Mouse (Mus musculus): Measurements from ENCODE around the gene Abcg5. TPM values are rescaled to one million over a fixed set of nuclear protein-coding genes. Genes with fewer than 3 reads are reported as not detected.
A peak's percentile ranks its signal among the peaks of the same experiment; 100 is the strongest.

The Abcg5 gene
- polyA plus RNA-seq (2012; ENCODE audit: insufficient read depth, insufficient read length, missing spikeins), result not detected in 2 replicates

DNA sequence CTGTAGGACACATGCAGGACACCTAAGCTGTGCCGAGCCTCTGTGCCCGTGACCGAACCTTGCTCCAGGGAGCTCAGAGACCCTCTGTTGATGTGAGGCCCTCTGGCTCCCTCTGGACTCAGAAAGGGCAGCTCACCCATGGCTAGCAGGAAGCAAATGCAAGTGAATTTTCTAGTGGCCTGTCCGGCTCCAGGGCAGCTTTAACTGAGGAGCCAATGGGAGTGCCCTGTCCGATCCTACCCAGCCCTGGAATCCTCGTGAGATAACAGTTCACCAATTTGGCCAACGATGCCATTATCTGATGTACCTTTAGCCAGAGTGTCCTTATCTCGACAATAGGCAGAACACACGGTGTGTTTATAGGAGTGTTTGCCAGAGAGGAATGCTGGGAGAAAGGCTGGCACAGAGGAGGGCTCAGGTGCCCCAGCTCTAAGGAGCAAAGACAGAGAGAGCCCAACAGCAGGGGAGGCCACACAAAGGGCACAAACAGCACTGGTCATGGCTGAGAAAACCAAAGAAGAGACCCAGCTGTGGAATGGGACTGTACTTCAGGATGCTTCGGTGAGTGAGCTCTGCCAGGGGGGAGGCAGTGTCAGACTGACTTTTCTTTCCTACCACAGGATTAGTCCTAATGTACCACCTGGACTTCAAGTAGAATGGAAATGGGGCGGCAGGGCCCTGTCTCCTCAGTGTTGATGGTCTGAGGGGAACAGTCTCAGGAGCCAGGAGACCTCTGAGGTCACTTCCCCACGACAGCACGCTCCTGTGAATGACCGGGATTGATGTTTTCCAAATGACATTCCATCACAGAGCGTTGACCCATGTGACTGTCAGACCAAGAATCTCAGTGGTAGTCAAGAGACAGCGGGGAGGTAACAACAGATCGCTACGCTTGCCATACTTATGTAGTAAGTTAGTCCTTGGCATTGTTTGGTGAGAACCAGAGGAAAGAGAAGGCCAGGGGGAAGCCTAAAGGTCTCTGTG, at the start of gene Abcg5:
TSS of gene Abcg5 (minus strand) at position 278 of the 984 bp plus-strand sequence.
- H3K4me3 ChIP-seq (ENCODE audit: insufficient read depth, low read length), result no peak within 1 kb of the TSS
- no peak within 1 kb of the TSS for H3K27ac ChIP-seq (ENCODE audit: insufficient read depth, low read depth, low read length)

DNA sequence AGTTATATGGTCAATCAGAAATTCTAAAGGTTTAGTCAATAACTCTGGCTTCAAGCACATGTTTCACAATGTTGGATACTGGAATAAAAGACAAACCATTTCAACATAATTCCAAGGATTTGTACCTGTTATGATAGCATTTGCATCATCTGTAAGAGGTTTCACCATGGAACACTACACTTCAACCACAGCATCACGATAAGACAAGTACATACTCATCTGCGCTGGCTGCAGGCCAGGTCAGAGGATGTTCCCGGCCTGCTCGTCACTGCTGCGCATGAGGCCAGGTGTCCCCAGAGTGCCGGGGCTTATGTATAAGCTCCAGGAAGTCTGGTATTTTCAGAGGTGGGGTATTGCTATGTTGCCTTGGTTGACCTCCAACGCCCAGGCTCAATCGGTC, 49.8 kb upstream of the Abcg5 start:
- Histone ChIP-seq H3K4me1 (ENCODE audit: control insufficient read depth, insufficient read depth, low read length) (no peaks in the 10 kb centered on the region), H3K4me3 (ENCODE audit: insufficient read depth, low read length) (no peak overlapping the region), H3K27ac (ENCODE audit: insufficient read depth, low read depth, low read length) (no peak overlapping the region)
- TF ChIP-seq POLR2A (IDR thresholded peaks at IDR 0.05; ENCODE audit: borderline replicate concordance, low read depth, low read length) (no peak), CTCF (IDR thresholded peaks at IDR 0.05; ENCODE audit: low read depth, low read length) (no peak)

More for the DNA sequence above, at the start of gene Abcg5:
- peaks cover 8% of the 10 kb centered on the region for H3K4me1 ChIP-seq (ENCODE audit: control insufficient read depth, insufficient read depth, low read length)
- TF ChIP-seq POLR2A (IDR thresholded peaks at IDR 0.05; ENCODE audit: borderline replicate concordance, low read depth, low read length), result no peak
- no peak for TF ChIP-seq CTCF (IDR thresholded peaks at IDR 0.05; ENCODE audit: low read depth, low read length)

DNA sequence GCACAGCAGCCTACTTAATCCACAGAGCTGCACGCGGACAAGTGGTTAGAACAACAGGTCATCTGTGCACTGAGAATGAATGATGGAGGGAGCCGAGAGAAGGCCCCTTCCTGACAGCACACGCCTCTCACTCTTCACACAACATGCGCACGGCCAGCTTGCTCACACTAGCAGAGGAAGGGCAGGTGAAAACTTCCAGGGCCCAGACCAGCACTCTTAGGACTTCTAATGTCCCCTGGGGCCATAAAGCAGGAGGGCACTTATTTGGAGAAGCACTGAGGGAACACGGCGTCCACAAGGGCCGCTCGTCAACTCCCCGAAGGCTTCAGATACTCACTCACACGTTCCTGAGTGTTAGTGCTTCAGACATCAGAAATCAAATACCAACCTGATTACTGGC, 48.5 kb upstream of the Abcg5 start:
- TF ChIP-seq CTCF (IDR thresholded peaks at IDR 0.05; ENCODE audit: low read depth, low read length), result no peak
- TF ChIP-seq POLR2A (IDR thresholded peaks at IDR 0.05; ENCODE audit: borderline replicate concordance, low read depth, low read length), result no peak
- no peak overlapping the region for H3K27ac ChIP-seq (ENCODE audit: insufficient read depth, low read depth, low read length)
- no peak overlapping the region for H3K4me3 ChIP-seq (ENCODE audit: insufficient read depth, low read length)
- no peaks in the 10 kb centered on the region for H3K4me1 ChIP-seq (ENCODE audit: control insufficient read depth, insufficient read depth, low read length)

DNA sequence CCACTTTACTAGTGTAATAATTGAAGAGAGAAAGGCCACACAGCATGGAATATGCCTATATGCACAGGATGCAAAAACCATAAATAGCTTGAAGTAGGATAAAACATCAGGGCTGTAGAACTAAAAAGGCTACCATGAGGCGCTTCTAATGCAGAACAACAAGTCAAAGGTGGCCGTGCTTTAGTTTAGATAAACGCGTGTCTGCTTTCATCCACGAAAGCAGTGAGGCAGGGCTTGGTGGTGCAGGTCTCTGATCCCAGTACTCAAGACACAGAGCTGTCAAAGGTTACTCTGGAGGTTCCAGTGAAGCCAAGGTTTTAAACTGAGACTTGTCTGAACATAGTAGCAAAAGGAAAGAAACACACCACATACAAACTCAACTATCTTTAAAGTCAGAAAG, 46.3 kb upstream of the Abcg5 start:
- Histone ChIP-seq H3K4me1 (ENCODE audit: control insufficient read depth, insufficient read depth, low read length) (no peaks in the 10 kb centered on the region), H3K4me3 (ENCODE audit: insufficient read depth, low read length) (no peak overlapping the region), H3K27ac (ENCODE audit: insufficient read depth, low read depth, low read length) (no peak overlapping the region)
- TF ChIP-seq POLR2A (IDR thresholded peaks at IDR 0.05; ENCODE audit: borderline replicate concordance, low read depth, low read length), result no peak
- no peak for TF ChIP-seq CTCF (IDR thresholded peaks at IDR 0.05; ENCODE audit: low read depth, low read length)

DNA sequence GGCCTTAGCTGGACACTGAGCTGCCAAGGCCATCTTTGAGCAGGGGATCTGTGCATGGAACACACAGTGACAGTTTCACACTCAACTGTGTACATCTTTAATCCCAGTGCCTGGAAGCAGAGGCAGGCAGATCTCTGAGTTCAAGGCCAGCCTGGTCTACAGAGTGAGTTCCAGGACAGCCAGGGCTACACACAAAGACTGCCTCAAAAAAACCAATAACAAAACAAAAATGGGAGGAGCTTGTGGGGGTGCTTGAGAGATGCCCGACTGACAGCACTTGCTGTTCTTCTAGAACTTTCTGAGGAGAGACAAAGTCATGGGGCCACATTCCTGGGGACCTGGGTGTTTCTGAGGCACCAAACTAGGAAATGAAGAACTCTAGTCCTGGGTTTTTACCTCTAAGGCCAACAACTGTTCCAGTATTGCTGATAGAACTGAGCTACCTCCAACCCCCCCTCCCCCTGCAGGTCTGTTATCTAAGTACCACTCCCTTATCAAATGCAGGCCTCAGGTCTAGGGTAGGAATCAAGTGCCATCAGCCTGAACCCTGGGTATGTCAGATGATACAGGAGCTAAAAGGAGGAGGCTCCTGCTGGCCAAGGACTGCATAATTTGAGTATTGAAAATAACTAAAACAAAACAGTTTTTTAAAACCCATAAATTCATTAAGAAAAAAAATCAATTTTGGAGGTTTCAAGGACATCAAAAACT, 45.5 kb upstream of the Abcg5 start:
- Histone ChIP-seq H3K4me1 (ENCODE audit: control insufficient read depth, insufficient read depth, low read length) (no peaks in the 10 kb centered on the region), H3K27ac (ENCODE audit: insufficient read depth, low read depth, low read length) (no peak overlapping the region), H3K4me3 (ENCODE audit: insufficient read depth, low read length) (no peak overlapping the region)
- no peak for TF ChIP-seq CTCF (IDR thresholded peaks at IDR 0.05; ENCODE audit: low read depth, low read length)
- no peak for TF ChIP-seq POLR2A (IDR thresholded peaks at IDR 0.05; ENCODE audit: borderline replicate concordance, low read depth, low read length)

DNA sequence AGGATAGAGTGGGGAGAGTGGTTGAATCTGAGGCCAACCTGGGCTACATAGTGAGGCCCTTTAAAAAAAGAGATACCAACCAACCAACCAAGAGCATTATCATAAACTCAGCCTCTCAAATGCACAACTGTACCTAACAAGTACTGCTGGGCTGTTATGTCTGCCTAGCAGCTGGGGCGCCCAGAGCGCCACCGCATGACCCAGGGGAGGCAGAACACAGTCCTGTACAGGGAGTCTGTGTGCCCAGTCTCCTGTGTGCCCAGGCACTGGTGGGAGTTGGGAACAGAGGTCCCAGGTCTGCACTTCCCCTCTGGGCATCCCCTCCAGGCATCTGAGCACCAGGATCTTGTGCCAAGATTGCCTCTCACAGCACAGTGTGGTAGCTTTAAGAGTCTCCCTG, 42.4 kb upstream of the Abcg5 start:
- no peak overlapping the region for H3K27ac ChIP-seq (ENCODE audit: insufficient read depth, low read depth, low read length)
- no peaks in the 10 kb centered on the region; the same call in 1 of the 2 replicates for H3K4me1 ChIP-seq (ENCODE audit: control insufficient read depth, insufficient read depth, low read length)
- H3K4me3 ChIP-seq (ENCODE audit: insufficient read depth, low read length), result no peak overlapping the region
- TF ChIP-seq CTCF (IDR thresholded peaks at IDR 0.05; ENCODE audit: low read depth, low read length), result no peak
- no peak for TF ChIP-seq POLR2A (IDR thresholded peaks at IDR 0.05; ENCODE audit: borderline replicate concordance, low read depth, low read length)

DNA sequence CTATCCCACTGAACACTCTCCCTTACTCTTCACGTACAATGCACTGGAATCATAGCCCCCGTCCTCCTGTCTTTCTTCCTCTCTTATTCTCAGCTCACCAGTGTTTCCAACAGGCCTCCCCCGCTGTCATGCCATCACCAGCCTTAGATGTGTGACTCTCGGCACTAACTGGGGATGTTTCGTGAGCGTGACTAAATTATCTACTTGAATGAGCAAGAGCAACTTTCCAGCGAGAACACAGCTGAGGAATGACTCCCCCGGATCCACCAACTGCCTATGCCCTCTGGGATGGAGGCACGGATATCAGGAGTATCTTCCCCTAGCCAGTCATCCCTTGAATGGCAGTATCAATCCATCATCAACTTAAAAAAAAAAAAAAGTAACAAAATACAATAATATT, 41.2 kb upstream of the Abcg5 start:
- TF ChIP-seq CTCF (IDR thresholded peaks at IDR 0.05; ENCODE audit: low read depth, low read length), result no peak
- TF ChIP-seq POLR2A (IDR thresholded peaks at IDR 0.05; ENCODE audit: borderline replicate concordance, low read depth, low read length), result no peak
- Histone ChIP-seq H3K27ac (ENCODE audit: insufficient read depth, low read depth, low read length) (no peak overlapping the region), H3K4me1 (ENCODE audit: control insufficient read depth, insufficient read depth, low read length) (peaks cover 6% of the 10 kb centered on the region), H3K4me3 (ENCODE audit: insufficient read depth, low read length) (no peak overlapping the region)

DNA sequence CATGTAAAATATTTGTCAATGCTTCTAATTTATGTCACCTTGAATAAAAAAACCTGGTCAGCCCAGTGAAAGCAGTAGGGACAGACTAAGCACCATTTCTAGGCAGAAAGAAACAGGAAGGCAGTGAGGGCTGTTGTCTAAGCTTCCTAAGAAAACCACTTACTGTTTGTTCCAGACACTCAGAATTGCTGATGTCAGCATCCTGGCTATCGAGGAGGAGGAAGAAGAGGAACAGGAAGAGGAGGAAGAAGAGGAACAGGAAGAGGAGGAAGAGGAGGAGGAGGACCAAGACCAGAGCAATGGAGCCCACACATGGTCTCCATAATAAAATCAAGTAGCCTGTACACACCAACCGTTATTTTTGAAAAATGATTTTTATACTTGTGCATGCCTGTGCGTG, 36.3 kb upstream of the Abcg5 start:
- peaks cover 10% of the 10 kb centered on the region for H3K4me1 ChIP-seq (ENCODE audit: control insufficient read depth, insufficient read depth, low read length)
- H3K4me3 ChIP-seq (ENCODE audit: insufficient read depth, low read length), result no peak overlapping the region
- TF ChIP-seq POLR2A (IDR thresholded peaks at IDR 0.05; ENCODE audit: borderline replicate concordance, low read depth, low read length), result no peak
- TF ChIP-seq CTCF (IDR thresholded peaks at IDR 0.05; ENCODE audit: low read depth, low read length), result no peak
- peak overlapping the region; percentile 61 for H3K27ac ChIP-seq (ENCODE audit: insufficient read depth, low read depth, low read length)

DNA sequence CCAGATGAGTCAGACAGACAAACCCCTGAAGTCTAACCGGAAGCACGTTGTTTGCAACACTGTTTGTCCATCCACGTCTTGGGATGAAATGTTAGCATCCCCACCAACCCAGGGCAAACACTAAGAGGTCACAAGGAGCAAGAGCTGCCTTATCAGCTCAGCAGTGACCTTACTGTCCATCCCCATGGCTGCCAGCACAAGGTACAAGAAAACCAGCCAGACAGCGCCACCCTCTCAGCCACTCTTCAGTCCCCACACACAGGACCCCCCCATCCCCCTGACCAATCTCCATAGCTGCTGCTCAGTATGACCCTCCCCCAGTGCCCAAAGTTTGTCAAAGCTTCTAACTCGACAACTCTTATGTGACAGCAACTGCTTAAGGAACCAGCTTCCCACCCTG, 34.6 kb upstream of the Abcg5 start:
- H3K4me3 ChIP-seq (ENCODE audit: insufficient read depth, low read length), result no peak overlapping the region
- no peak for TF ChIP-seq POLR2A (IDR thresholded peaks at IDR 0.05; ENCODE audit: borderline replicate concordance, low read depth, low read length)
- no peak for TF ChIP-seq CTCF (IDR thresholded peaks at IDR 0.05; ENCODE audit: low read depth, low read length)
- peaks cover 10% of the 10 kb centered on the region for H3K4me1 ChIP-seq (ENCODE audit: control insufficient read depth, insufficient read depth, low read length)
- no peak overlapping the region for H3K27ac ChIP-seq (ENCODE audit: insufficient read depth, low read depth, low read length)
